Mouse (Mus musculus) testis, postnatal 14 days (tissue): ENCODE data around the gene 9930021J03Rik.

Experiments used
- DNase-seq: peaks from one replicate; pipeline ENCODE4 v3.0.0; 2021; ENCODE audit warnings: low spot score

The 9930021J03Rik gene

GRCm38 (mm10) chr19:29805917-29806785, at the start of gene 9930021J03Rik:
Gene 9930021J03Rik (minus strand): TSS chr19:29805989.
- DNase-seq = peak; percentile 100

GRCm38 (mm10) chr19:29853711-29854110, 47.9 kb upstream of the 9930021J03Rik start:
- no peak for DNase-seq

GRCm38 (mm10) chr19:29851036-29851690, 45.4 kb upstream of the 9930021J03Rik start:
- no peak for DNase-seq

DNA sequence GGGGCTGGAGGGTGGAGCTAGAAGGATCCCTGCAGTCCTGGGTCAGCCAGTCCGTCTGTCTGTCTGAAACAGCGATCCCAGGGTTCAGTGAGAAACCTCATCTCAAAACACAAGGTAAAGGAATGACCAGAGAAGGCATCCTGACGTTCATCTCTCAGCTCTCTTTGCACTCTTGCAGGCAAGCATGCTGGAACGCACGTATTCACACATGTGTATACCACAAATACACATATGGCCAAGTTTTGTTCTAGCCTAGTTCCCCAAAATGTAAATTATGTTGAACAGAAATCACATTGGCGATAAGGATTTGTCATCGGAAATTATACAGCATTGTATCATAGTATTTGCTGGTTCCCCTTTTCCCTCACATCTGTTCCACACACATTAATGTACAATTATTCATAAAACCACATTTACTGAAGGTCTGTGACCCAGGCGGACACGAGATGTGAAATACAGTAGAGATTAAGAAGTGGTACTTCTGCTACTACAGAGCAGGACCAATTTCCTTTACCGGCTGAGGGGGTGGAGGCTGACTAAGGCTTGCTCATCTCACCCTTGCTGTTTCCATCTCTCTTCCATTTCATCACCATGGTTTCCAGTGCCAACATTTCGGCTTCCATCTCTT, 44.2 kb upstream of the 9930021J03Rik start:
- no peak for DNase-seq

DNA sequence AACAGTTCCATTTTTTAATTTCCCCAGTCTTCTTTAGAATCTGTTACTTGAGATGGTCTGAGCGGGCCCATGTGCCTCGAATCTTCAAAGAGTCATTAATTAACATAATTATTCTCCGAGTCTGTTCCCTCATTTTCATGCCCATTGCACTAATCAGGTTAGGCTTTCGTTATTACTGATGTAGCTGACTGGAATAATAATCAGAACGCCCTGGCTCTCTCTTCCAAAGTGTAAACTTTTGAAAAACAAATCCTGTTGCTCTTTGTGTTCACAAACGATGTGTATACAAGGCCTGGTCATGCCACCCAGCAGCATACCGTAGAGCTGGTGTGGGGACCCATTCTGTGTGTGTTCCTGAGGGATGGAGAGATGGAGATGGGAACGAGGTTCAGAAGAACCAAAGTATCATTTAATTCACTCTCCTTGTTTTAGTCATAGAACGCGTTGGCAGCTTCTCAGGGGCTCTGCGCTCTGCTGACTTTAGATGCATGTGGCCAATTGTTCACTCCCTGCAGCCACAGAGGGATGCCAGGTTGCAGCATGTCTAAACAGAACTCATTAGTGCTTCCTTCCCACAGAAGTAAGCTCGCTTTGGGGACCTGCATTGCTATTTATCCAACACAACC, 38.4 kb upstream of the 9930021J03Rik start:
- DNase-seq = peak; percentile 10

- DNase-seq = no peak
Observed at GRCm38 (mm10) chr19:29843641-29844035, 37.8 kb upstream of the 9930021J03Rik start.

GRCm38 (mm10) chr19:29842973-29843372, 37.2 kb upstream of the 9930021J03Rik start:
- DNase-seq = no peak

- DNase-seq = no peak
Observed at GRCm38 (mm10) chr19:29840642-29841041, 34.9 kb upstream of the 9930021J03Rik start.

GRCm38 (mm10) chr19:29838636-29839135, 32.9 kb upstream of the 9930021J03Rik start:
- no peak for DNase-seq

- no peak for DNase-seq
Observed at GRCm38 (mm10) chr19:29838171-29838570, 32.4 kb upstream of the 9930021J03Rik start.

- DNase-seq = no peak
Observed at GRCm38 (mm10) chr19:29835364-29836034, 29.7 kb upstream of the 9930021J03Rik start.

DNA sequence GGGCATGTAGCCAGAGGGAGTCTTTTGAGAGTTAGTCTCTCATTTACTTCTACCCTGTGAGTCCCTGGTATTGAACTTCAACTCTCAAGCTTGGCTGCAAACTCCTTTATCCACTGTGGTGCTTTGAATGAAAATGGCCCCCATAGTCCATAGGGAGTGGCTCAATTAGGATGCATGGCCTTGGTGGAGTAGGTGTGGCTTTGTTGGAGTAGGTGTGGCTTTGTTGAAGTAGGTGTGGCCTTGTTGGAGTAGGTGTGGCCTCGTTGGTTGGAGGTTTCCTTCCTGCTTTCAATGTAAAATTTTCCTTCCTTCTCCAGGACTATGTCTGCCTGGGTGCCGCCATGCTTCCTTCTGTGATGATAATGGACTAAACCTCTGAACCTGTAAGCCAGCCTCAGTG, 25.1 kb upstream of the 9930021J03Rik start:
- DNase-seq = no peak

GRCm38 (mm10) chr19:29828558-29828957, 22.8 kb upstream of the 9930021J03Rik start:
- DNase-seq = no peak

GRCm38 (mm10) chr19:29826686-29827085, 20.9 kb upstream of the 9930021J03Rik start:
- DNase-seq = no peak

DNA sequence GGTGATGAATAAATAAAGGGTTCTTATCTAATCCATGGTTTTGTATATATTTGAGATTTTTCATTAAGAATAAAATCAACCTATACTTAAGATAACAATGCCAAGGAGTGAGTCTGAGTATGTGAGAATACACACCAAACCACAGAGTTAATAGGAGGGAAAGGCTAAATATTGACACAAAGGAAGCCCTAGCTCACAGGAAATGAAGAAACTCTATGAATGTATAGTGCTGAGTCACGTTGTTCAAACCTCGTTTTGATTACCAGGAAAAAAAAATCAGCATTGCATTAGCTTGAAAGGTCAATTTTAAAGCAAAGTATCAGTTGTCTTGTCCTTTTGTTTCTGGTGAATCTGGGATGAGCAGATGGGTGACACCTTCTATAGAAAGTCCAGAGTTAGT, 19.2 kb upstream of the 9930021J03Rik start:
- DNase-seq = no peak

GRCm38 (mm10) chr19:29824034-29824700, 18.4 kb upstream of the 9930021J03Rik start:
- DNase-seq = no peak

DNA sequence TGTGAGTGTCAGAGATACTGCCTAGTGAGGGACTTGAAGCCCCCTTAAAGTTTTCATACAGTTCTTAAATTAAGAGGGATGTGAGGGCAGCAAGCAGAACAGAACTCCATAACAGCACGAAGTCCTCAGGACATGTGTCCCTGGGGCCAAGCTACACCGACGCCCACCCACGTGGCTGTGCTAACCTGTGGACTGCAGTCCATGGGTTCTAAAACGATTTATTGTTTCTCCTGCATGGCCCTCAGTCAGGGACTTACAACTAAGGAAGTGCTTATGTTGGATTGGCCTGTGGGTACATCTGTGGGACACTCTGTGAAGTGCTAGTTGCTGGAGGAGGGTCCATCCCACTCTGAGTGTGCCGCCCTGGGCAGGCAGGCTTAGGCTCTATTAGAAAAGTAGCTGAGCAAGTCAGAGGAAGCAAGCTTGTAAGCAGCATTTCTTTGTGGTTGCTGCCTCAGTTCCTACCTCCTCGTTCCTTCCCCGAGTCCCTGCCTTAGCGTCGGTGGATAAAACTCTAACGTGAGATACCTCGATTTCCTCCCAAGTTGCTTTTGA, 17.7 kb upstream of the 9930021J03Rik start:
- no peak for DNase-seq

DNA sequence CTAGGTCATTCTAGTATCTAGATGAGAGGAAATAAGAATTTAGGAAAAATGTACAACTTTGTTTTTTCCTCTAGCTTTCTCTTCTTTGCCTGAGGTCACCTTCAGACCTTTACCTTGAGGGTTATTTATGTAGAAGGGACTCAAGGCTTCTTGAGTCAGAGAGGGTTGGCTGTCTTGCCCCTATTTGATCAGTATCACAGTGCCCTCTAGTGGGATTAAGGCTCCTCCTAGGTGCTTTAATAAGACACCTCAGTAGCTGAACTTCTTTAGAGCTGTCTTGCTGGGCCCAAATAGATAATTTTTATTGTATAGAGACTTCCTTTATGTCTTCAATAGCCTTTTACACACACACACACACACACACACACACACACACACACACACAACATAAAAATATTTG, 15.2 kb upstream of the 9930021J03Rik start:
- DNase-seq = no peak

DNA sequence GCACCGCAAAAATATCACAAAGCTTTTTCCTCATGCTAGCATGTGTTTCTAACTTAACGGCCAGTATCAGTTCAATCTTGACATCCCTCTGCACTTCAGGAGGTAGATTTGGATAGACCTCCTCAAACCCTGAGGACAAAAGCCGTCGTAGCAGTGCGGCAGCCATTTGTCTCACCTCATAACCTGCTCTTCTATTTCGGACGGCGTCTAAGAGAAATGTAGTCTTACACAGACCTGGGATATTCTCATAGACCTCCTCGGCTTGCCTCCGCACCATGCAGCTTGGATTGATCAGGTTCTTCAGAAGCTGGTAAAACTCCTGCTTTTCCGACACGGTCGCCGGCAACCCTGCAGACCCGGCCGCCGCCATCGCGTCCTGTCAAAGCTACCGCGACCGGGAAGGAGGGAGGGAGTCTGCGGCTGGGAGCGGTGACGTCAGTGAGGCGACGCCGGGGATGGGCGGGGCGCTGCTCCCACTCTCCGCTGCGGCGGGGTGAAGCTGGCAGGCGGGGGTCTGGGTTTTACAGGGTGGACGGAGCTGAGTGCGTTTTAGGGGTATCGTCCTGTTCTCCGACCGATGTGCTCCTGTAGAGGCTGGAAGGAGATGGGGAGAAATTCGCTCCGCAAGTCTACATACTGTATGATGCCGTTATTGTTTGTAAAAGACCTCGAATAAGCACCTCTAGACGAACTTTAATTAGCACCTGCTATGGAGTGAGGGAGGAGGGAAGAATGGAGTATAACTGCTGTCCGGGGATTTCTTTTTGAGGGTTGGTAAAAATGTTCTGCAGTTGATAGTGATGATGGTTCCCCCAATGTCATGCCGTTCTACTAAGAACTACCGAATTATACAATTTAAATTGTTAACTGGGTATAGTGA, 7.0 kb upstream of the 9930021J03Rik start, which contains the start of gene Ranbp6:
Gene Ranbp6, minus strand, starts transcription at position 394 of the 880 bp plus-strand sequence.
- DNase-seq = peak; percentile 89

GRCm38 (mm10) chr19:29810022-29810421, 4.2 kb upstream of the 9930021J03Rik start:
- DNase-seq = no peak
